Mouse (Mus musculus): ENCODE measurements at regions not wholly inside any gene's neighbourhood (a gene's known extent, or its start where the extent isn't known, plus 50 kb on each side); places are given as distances from the start of the nearest gene placed in this dataset.

- TF ChIP-seq SIN3A (IDR thresholded peaks at IDR 0.05; ENCODE audit: low read length) (no peak), MAFK (IDR thresholded peaks at IDR 0.05; ENCODE audit: insufficient replicate concordance, low read length) (no peak)
These were observed 57.2 kb upstream of the Usp9x start for GRCm38 (mm10) chrX:13014051-13014450.
